Mouse (Mus musculus) intestine, embryonic 14.5 days (tissue): Measurements from ENCODE around the gene Pnliprp2. TPM values are rescaled to one million over a fixed set of nuclear protein-coding genes. Genes with fewer than 3 reads are reported as not detected.

Experiments used
- ATAC-seq: fragments of 200-750 bp; cut with Nextera tagmentation; replicated peaks from 2 replicates; pipeline ENCODE4 v1.8.0; 2017; ENCODE audit warnings: low read depth, moderate number of reproducible peaks, moderate TSS enrichment, moderate library complexity; ENCODE audit not compliant: low FRiP score, low TSS enrichment
- DNase-seq: peaks from one replicate; pipeline ENCODE4 v3.0.0-alpha.2; 2018; ENCODE audit warnings: low spot score
- H3K27ac ChIP-seq: fragments of 300-500 bp; sonication (generic); 2 replicates; pipeline ENCODE4 v1.5.1; 2014; ENCODE audit warnings: low read depth, mild to moderate bottlenecking, control low read depth
- H3K27me3 ChIP-seq: fragments of 300-500 bp; sonication (generic); replicated peaks from 2 replicates; pipeline ENCODE4 v1.6.1; 2014; ENCODE audit warnings: low read length, control low read depth; ENCODE audit not compliant: control insufficient read depth, insufficient read depth
- H3K36me3 ChIP-seq: fragments of 300-500 bp; sonication (generic); 2 replicates; pipeline ENCODE4 v1.6.1; 2014; ENCODE audit warnings: low read length, control low read depth; ENCODE audit not compliant: control insufficient read depth, insufficient read depth
- H3K4me1 ChIP-seq: fragments of 300-500 bp; sonication (generic); replicated peaks from 2 replicates; pipeline ENCODE4 v1.6.1; 2014; ENCODE audit warnings: low read length, control low read depth, mixed read lengths; ENCODE audit not compliant: control insufficient read depth, insufficient read depth
- H3K4me2 ChIP-seq: fragments of 300-500 bp; sonication (generic); 2 replicates; pipeline ENCODE4 v1.6.1; 2014; ENCODE audit warnings: low read length
- H3K4me3 ChIP-seq: fragments of 300-500 bp; sonication (generic); 2 replicates; pipeline ENCODE4 v1.5.1; 2014; ENCODE audit warnings: low read depth, low read length, control low read depth, mixed read lengths
- H3K9ac ChIP-seq: fragments of 300-500 bp; sonication (generic); 2 replicates; pipeline ENCODE4 v1.6.1; 2014; ENCODE audit warnings: mild to moderate bottlenecking, low read length
- H3K9me3 ChIP-seq: fragments of 300-500 bp; sonication (generic); 2 replicates; pipeline ENCODE4 v1.6.1; 2016; ENCODE audit warnings: low read length, control low read depth; ENCODE audit not compliant: control insufficient read depth
- WGBS: fragments of 180-500 bp; shearing (Covaris S2); extraction: QIAGEN DNeasy Blood & Tissue Kit; methylation state at CpG from one replicate; pipeline ENCODE4 v1.1.7; 2014; 5-methylcytosine and 5-hydroxymethylcytosine counted together
- polyA plus RNA-seq: library from polyadenylated mRNA; unstranded; fragments of >200 nt; fragmentation: Nextera tagmentation; extraction: Ambion mirVana; gene quantifications from 2 replicates; pipeline ENCODE4 v1.2.1, GENCODE M21; 2014

The Pnliprp2 gene
- polyA plus RNA-seq, 1 experiment from 2014 or later, result 4.4 TPM

GRCm38 (mm10) chr19:58776461-58776860, 16.9 kb downstream of the Pnliprp2 start:
- Histone ChIP-seq H3K9ac (no peak overlapping the region), H3K4me2 (no peak overlapping the region), H3K27ac (no peak overlapping the region), H3K4me1 (no peaks in the 10 kb centered on the region), H3K4me3 (no peak overlapping the region), H3K36me3 (no peaks in the 10 kb centered on the region), H3K27me3 (no peaks in the 10 kb centered on the region), H3K9me3 (no peaks in the 10 kb centered on the region)
- no peak for ATAC-seq
- WGBS, result 75% methylated on average over 5 of the region's 5 CpGs
- DNase-seq, result no peak

- Histone ChIP-seq H3K9me3 (no peaks in the 10 kb centered on the region), H3K4me3 (no peak overlapping the region), H3K27me3 (no peaks in the 10 kb centered on the region), H3K27ac (no peak overlapping the region), H3K4me2 (no peak overlapping the region), H3K4me1 (no peaks in the 10 kb centered on the region), H3K36me3 (no peaks in the 10 kb centered on the region), H3K9ac (no peak overlapping the region)
- ATAC-seq (no peak), DNase-seq (no peak)
- WGBS, result 70% methylated on average over 4 of the region's 4 CpGs
These were observed 22.0 kb downstream of the Pnliprp2 start for GRCm38 (mm10) chr19:58781566-58781965.

- H3K4me2 ChIP-seq, result no peak overlapping the region
- no peaks in the 10 kb centered on the region for H3K9me3 ChIP-seq
- ATAC-seq (no peak), DNase-seq (no peak)
- WGBS, result 57% methylated on average over 7 of the region's 7 CpGs
- no peaks in the 10 kb centered on the region for H3K27me3 ChIP-seq
- no peaks in the 10 kb centered on the region for H3K4me1 ChIP-seq
- H3K4me3 ChIP-seq, result no peak overlapping the region
- H3K27ac ChIP-seq, result no peak overlapping the region
- no peak overlapping the region for H3K9ac ChIP-seq
- no peaks in the 10 kb centered on the region for H3K36me3 ChIP-seq
These were observed 24.4 kb downstream of the Pnliprp2 start for GRCm38 (mm10) chr19:58783938-58784337.

- ATAC-seq (no peak), DNase-seq (no peak)
- no peaks in the 10 kb centered on the region for H3K27me3 ChIP-seq
- no peak overlapping the region for H3K4me3 ChIP-seq
- no peak overlapping the region for H3K4me2 ChIP-seq
- no peak overlapping the region for H3K9ac ChIP-seq
- no peaks in the 10 kb centered on the region for H3K36me3 ChIP-seq
- 73% methylated on average over 11 of the region's 11 CpGs for WGBS
- H3K9me3 ChIP-seq, result no peaks in the 10 kb centered on the region
- no peak overlapping the region for H3K27ac ChIP-seq
- H3K4me1 ChIP-seq, result 0 out of 2 replicates have a peak, but pooled peaks cover 1% of the 10 kb centered on the region
These were observed 29.7 kb downstream of the Pnliprp2 start for GRCm38 (mm10) chr19:58789194-58789593.

GRCm38 (mm10) chr19:58794284-58794683, 34.8 kb downstream of the Pnliprp2 start, which contains the start of gene 1700019N19Rik:
Gene 1700019N19Rik (minus strand): TSS chr19:58794461.
- ATAC-seq (no peak), DNase-seq (no peak)
- peaks cover 3% of the 10 kb centered on the region for H3K36me3 ChIP-seq
- H3K4me3 ChIP-seq, result no peak within 1 kb of the TSS
- no peak within 1 kb of the TSS for H3K27ac ChIP-seq
- no peak within 1 kb of the TSS for H3K9ac ChIP-seq
- no peaks in the 10 kb centered on the region for H3K27me3 ChIP-seq
- no peak within 1 kb of the TSS for H3K4me2 ChIP-seq
- 45% methylated on average over 10 of the region's 10 CpGs for WGBS
- H3K9me3 ChIP-seq, result no peaks in the 10 kb centered on the region
- H3K4me1 ChIP-seq, result 0 out of 2 replicates have a peak, but pooled peaks cover 6% of the 10 kb centered on the region

GRCm38 (mm10) chr19:58795114-58795669, 35.7 kb downstream of the Pnliprp2 start:
- Histone ChIP-seq H3K36me3 (peaks cover 8% of the 10 kb centered on the region), H3K27me3 (no peaks in the 10 kb centered on the region), H3K27ac (no peak overlapping the region), H3K9ac (no peak overlapping the region), H3K9me3 (no peaks in the 10 kb centered on the region), H3K4me1 (0 out of 2 replicates have a peak, but pooled peaks cover 6% of the 10 kb centered on the region), H3K4me2 (no peak overlapping the region), H3K4me3 (no peak overlapping the region)
- DNase-seq, result no peak
- 73% methylated on average over 12 of the region's 12 CpGs for WGBS
- ATAC-seq, result no peak

GRCm38 (mm10) chr19:58805191-58805779, 45.8 kb downstream of the Pnliprp2 start:
- Histone ChIP-seq H3K27me3 (no peaks in the 10 kb centered on the region), H3K9ac (no peak overlapping the region), H3K27ac (no peak overlapping the region), H3K4me1 (no peaks in the 10 kb centered on the region), H3K36me3 (0 out of 2 replicates have a peak, but pooled peaks cover 4% of the 10 kb centered on the region), H3K4me3 (no peak overlapping the region), H3K9me3 (peaks cover 4% of the 10 kb centered on the region; the same call in 1 of the 2 replicates), H3K4me2 (no peak overlapping the region)
- 91% methylated on average over 9 of the region's 9 CpGs for WGBS
- ATAC-seq (no peak), DNase-seq (no peak)

- peak; percentile 86 for DNase-seq
- H3K9me3 ChIP-seq, result peaks cover 4% of the 10 kb centered on the region; the same call in 1 of the 2 replicates
- no peak overlapping the region for H3K9ac ChIP-seq
- H3K27me3 ChIP-seq, result no peaks in the 10 kb centered on the region
- H3K4me3 ChIP-seq, result no peak overlapping the region
- H3K36me3 ChIP-seq, result 0 out of 2 replicates have a peak, but pooled peaks cover 4% of the 10 kb centered on the region
- 2% methylated on average over 3 of the region's 3 CpGs for WGBS
- no peaks in the 10 kb centered on the region for H3K4me1 ChIP-seq
- H3K27ac ChIP-seq, result no peak overlapping the region
- no peak overlapping the region for H3K4me2 ChIP-seq
- ATAC-seq, result peak; percentile 80; the same call in 1 of the 2 replicates
These were observed 46.8 kb downstream of the Pnliprp2 start for GRCm38 (mm10) chr19:58806364-58806763.

GRCm38 (mm10) chr19:58808864-58809263, 49.3 kb downstream of the Pnliprp2 start:
- no peak for ATAC-seq

More at GRCm38 (mm10) chr19:58808864-58809263, 49.3 kb downstream of the Pnliprp2 start:
- Histone ChIP-seq H3K4me2 (no peak overlapping the region), H3K9ac (no peak overlapping the region), H3K9me3 (peaks cover 1% of the 10 kb centered on the region; the same call in 1 of the 2 replicates), H3K27ac (no peak overlapping the region), H3K27me3 (no peaks in the 10 kb centered on the region), H3K4me1 (no peaks in the 10 kb centered on the region), H3K4me3 (no peak overlapping the region), H3K36me3 (no peaks in the 10 kb centered on the region)
- 74% methylated on average over 6 of the region's 6 CpGs for WGBS
- no peak for DNase-seq
